Mouse (Mus musculus) G1E (cell line): Measurements from ENCODE around the gene Invs.

ENCODE experiments used
- CTCF ChIP-seq: IDR thresholded peaks from 2 replicates; pipeline ENCODE4 v1.5.1; 2012; ENCODE audit warnings: low read depth, low read length, inconsistent platforms, mixed read lengths
- GATA1 ChIP-seq: IDR thresholded peaks from 2 replicates; pipeline ENCODE4 v1.6.1; 2012; ENCODE audit warnings: borderline replicate concordance, low read length, inconsistent platforms, mixed read lengths
- POLR2AphosphoS5 ChIP-seq: IDR thresholded peaks from 2 replicates; pipeline ENCODE4 v1.6.1; 2012; ENCODE audit warnings: low read depth, low read length, inconsistent platforms; ENCODE audit not compliant: insufficient replicate concordance
- TAL1 ChIP-seq: conservative IDR thresholded peaks from 2 replicates; pipeline ENCODE4 v1.6.1; 2012; ENCODE audit warnings: low read depth, low read length, inconsistent platforms, mixed read lengths

DNA sequence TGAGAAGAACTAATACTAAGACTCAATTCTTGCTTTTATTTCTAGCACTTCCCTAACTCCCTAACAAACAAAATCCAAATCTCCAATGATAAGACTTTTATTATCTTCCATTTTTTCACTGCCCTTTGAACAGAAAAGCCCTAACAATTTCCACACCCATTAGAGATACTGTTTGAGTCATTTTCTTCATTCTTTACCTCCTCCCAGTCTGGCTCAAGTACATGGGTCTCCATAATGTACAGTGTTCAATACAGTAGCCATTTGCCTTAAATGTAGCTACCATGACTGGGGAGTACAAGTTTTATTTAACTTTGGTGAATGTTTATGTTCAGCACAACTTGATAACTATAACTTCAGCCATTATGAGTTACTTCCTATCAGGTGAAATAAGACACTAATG, 9.0 kb upstream of the Invs start:
- no peak for TF ChIP-seq CTCF
- no peak for TF ChIP-seq TAL1
- TF ChIP-seq POLR2AphosphoS5, result no peak
- no peak for TF ChIP-seq GATA1
